Mouse (Mus musculus): ENCODE measurements at regions not wholly inside any gene's neighbourhood (a gene's known extent, or its start where the extent isn't known, plus 50 kb on each side); places are given as distances from the start of the nearest gene placed in this dataset.
A peak's percentile ranks its signal among the peaks of the same experiment; 100 is the strongest.

DNA sequence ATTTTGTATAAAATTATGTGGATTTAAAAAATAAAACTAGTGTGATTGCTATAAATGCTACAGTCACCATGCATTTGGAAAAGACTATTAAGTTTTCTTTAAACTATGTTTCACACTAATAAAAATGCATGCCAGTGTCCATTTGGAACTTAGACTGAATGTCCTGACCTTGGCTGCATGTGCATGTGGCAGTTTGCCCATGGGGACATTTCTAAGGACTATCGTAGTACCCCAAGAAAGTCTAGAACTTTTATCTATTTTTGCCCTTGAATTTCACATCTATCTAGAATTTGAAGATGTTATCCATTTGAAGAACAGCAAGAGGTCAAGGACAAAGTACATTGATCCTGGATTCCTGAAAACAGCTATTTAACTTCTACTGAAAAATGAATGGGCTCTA, 745.9 kb downstream of the Tmem182 start:
- no peak overlapping the region for H3K4me3 ChIP-seq
- 88% methylated on average over 1 of the region's 1 CpGs for WGBS
- H3K4me2 ChIP-seq = no peak overlapping the region
- H3K9ac ChIP-seq = no peak overlapping the region
- no peaks in the 10 kb centered on the region for H3K36me3 ChIP-seq
- no peak overlapping the region for H3K27ac ChIP-seq
- no peaks in the 10 kb centered on the region for H3K27me3 ChIP-seq
- no peak for ATAC-seq (ENCODE audit: borderline replicate concordance, extremely low read depth, low FRiP score, low TSS enrichment)
- no peaks in the 10 kb centered on the region for H3K9me3 ChIP-seq
- H3K4me1 ChIP-seq = 0 out of 2 replicates have a peak, but pooled peaks cover 3% of the 10 kb centered on the region

- Histone ChIP-seq H3K36me3 (no peaks in the 10 kb centered on the region), H3K9ac (no peak overlapping the region), H3K4me2 (no peak overlapping the region), H3K4me3 (no peak overlapping the region), H3K9me3 (no peaks in the 10 kb centered on the region), H3K4me1 (0 out of 2 replicates have a peak, but pooled peaks cover 3% of the 10 kb centered on the region), H3K27me3 (no peaks in the 10 kb centered on the region), H3K27ac (peak overlapping the region; percentile 50; the same call in 1 of the 2 replicates)
- peak; percentile 92; the same call in 1 of the 2 replicates for ATAC-seq (ENCODE audit: borderline replicate concordance, extremely low read depth, low FRiP score, low TSS enrichment)
- 16% methylated on average over 2 of the region's 2 CpGs for whole genome bisulfite sequencing
These were observed 750.2 kb downstream of the Tmem182 start for GRCm38 (mm10) chr1:41555607-41556006.

DNA sequence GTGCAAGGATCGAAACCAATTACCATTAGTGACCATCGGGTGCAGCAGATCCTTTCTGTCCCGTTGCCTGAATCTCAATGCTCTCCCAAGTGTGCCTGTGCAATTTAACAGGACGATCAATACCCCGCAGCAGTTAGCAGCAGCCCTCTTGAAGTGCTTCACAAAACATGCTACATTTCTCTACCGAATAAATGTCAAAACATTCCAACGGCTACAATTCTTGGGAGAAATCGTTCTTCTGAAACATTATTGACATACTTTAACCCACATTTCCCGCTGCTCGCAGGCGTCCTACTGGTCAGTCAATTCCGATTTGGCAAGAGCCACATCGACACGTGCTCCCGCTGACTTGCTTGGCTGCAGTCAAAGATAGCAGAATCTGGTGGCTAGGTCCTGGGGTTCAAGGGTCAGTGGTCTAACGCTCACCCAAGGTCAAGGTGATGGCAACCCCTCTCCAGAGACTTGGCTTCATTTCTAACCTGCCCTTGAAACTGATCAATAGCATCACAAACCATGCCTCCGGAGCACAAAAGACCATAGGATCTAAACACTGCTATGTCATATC, 753.8 kb downstream of the Tmem182 start:
- ATAC-seq (ENCODE audit: borderline replicate concordance, extremely low read depth, low FRiP score, low TSS enrichment) = no peak
- Histone ChIP-seq H3K9me3 (no peaks in the 10 kb centered on the region), H3K4me3 (no peak overlapping the region), H3K4me1 (0 out of 2 replicates have a peak, but pooled peaks cover 3% of the 10 kb centered on the region), H3K4me2 (no peak overlapping the region), H3K27me3 (no peaks in the 10 kb centered on the region), H3K36me3 (no peaks in the 10 kb centered on the region), H3K9ac (no peak overlapping the region), H3K27ac (no peak overlapping the region)
- 83% methylated on average over 17 of the region's 17 CpGs for WGBS

DNA sequence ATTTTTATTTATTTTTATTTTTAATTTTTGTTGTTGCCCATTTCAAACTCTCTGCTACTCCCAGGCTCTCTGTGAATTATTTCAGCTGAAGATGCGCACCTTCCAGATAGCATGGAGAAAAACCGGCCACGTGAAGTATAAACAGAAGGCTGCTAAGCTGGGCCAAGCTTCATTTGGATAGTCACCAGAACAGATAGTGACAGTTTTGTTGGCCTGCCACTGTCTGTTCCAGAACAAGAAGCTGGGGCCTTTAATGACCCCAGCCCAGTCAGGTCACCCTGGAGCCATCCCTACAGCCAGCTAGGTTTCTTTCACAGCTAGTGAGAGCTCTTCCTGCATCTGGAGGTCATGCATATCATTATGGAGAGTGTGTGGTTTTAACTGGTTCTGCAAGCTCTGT, 754.6 kb downstream of the Tmem182 start:
- H3K9me3 ChIP-seq = no peaks in the 10 kb centered on the region
- H3K4me1 ChIP-seq = 0 out of 2 replicates have a peak, but pooled peaks cover 3% of the 10 kb centered on the region
- no peak overlapping the region for H3K9ac ChIP-seq
- no peak overlapping the region for H3K27ac ChIP-seq
- H3K4me3 ChIP-seq = no peak overlapping the region
- H3K4me2 ChIP-seq = no peak overlapping the region
- 78% methylated on average over 3 of the region's 3 CpGs for WGBS
- no peaks in the 10 kb centered on the region for H3K27me3 ChIP-seq
- ATAC-seq (ENCODE audit: borderline replicate concordance, extremely low read depth, low FRiP score, low TSS enrichment) = no peak
- H3K36me3 ChIP-seq = no peaks in the 10 kb centered on the region

- Histone ChIP-seq H3K4me3 (no peak overlapping the region), H3K9ac (no peak overlapping the region), H3K27ac (no peak overlapping the region), H3K4me2 (no peak overlapping the region), H3K9me3 (no peaks in the 10 kb centered on the region), H3K27me3 (no peaks in the 10 kb centered on the region), H3K36me3 (no peaks in the 10 kb centered on the region), H3K4me1 (peaks cover 5% of the 10 kb centered on the region; the same call in 1 of the 2 replicates)
- 82% methylated on average over 5 of the region's 5 CpGs for WGBS
- ATAC-seq (ENCODE audit: borderline replicate concordance, extremely low read depth, low FRiP score, low TSS enrichment) = no peak
These were observed 798.1 kb downstream of the Tmem182 start for GRCm38 (mm10) chr1:41603471-41603870.

DNA sequence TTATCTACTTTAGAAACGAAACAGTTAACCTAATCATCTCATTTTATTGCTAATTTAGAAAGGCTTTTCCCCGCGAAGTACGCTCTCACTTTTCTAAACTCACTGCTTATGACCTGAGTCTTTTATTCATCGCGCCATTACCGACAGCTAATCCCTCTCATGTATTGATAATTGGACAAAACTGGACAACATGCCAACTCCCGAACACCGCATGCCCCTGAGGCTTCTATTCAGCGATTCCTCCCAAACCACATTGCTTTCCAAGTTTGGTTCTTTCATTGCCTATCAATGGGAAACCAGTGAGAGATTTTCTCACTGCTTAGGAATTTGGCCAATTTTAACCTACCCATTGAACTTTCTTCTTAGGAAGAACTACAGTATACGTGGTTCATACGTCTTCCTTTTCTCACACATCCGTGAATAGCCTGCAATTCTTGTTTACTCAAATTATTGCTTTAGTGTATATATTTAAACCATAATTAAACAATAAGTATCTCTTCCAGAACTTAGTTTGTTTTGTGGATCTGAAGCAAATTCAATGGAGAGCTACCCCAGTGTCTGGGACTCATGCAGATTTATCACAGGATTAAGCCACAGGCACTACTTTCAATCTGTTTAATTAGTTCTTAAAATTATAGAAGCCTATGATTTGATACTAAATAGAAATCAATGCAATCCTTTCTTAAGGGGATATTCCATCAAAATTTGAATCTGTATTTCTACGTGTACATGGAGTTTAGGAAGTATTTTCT, 799.8 kb downstream of the Tmem182 start:
- no peak overlapping the region for H3K9ac ChIP-seq
- H3K27me3 ChIP-seq = no peaks in the 10 kb centered on the region
- H3K9me3 ChIP-seq = no peaks in the 10 kb centered on the region
- no peak overlapping the region for H3K27ac ChIP-seq
- H3K36me3 ChIP-seq = no peaks in the 10 kb centered on the region
- peaks cover 5% of the 10 kb centered on the region; the same call in 1 of the 2 replicates for H3K4me1 ChIP-seq
- WGBS = 81% methylated on average over 14 of the region's 14 CpGs
- no peak overlapping the region for H3K4me2 ChIP-seq
- no peak for ATAC-seq (ENCODE audit: borderline replicate concordance, extremely low read depth, low FRiP score, low TSS enrichment)
- H3K4me3 ChIP-seq = no peak overlapping the region

DNA sequence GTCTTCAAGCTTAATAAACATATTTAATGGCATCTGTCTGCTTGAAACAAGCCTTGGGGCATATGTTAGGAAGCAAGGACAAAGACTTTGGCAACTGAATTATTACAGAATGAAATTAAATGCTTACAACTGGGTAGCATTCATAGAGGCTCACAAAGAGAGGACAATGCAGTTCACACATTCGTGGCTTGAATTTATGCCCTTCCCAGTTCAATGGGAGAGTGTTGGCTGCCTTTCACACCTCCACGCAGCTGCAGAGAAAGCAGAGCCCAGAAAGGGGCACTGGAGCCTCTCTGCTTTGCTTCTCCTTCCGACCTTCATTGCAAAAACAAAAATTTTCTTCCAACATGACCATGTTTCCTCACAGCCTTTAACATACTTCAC, 800.3 kb downstream of the Tmem182 start:
- H3K27ac ChIP-seq = no peak overlapping the region
- H3K4me1 ChIP-seq = peaks cover 5% of the 10 kb centered on the region; the same call in 1 of the 2 replicates
- H3K36me3 ChIP-seq = no peaks in the 10 kb centered on the region
- no peak overlapping the region for H3K9ac ChIP-seq
- H3K27me3 ChIP-seq = no peaks in the 10 kb centered on the region
- WGBS = 33% methylated on average over 3 of the region's 3 CpGs
- no peak for ATAC-seq (ENCODE audit: borderline replicate concordance, extremely low read depth, low FRiP score, low TSS enrichment)
- no peaks in the 10 kb centered on the region for H3K9me3 ChIP-seq
- no peak overlapping the region for H3K4me2 ChIP-seq
- H3K4me3 ChIP-seq = no peak overlapping the region

DNA sequence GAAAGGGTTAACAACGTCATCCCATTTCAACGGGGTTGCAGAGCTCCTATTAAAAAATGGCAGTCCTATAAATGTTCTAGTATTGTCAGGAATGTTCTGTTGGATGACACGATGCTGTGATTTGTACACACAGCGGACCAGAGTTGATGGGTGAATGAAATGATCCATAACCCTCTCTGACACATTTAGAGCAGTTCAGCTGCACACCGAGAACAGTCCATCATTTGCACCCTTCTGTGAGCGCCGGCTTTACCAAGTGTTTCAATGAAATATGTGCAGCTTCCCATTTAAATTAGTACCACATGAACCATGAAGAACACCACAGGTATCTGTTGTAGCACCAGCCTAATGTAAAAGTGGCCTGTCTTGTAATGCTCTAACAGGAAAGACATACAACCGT, 805.4 kb downstream of the Tmem182 start:
- Histone ChIP-seq H3K27me3 (no peaks in the 10 kb centered on the region), H3K4me2 (no peak overlapping the region), H3K27ac (no peak overlapping the region), H3K4me3 (no peak overlapping the region), H3K4me1 (peaks cover 5% of the 10 kb centered on the region; the same call in 1 of the 2 replicates), H3K9me3 (no peaks in the 10 kb centered on the region), H3K36me3 (no peaks in the 10 kb centered on the region), H3K9ac (no peak overlapping the region)
- WGBS = 70% methylated on average over 8 of the region's 8 CpGs
- ATAC-seq (ENCODE audit: borderline replicate concordance, extremely low read depth, low FRiP score, low TSS enrichment) = no peak

- 66% methylated on average over 9 of the region's 9 CpGs for WGBS
- no peak for ATAC-seq (ENCODE audit: borderline replicate concordance, extremely low read depth, low FRiP score, low TSS enrichment)
- H3K27me3 ChIP-seq = no peaks in the 10 kb centered on the region
- H3K9me3 ChIP-seq = no peaks in the 10 kb centered on the region
- no peak overlapping the region for H3K4me2 ChIP-seq
- no peak overlapping the region; the same call in 1 of the 2 replicates for H3K27ac ChIP-seq
- H3K9ac ChIP-seq = no peak overlapping the region
- H3K36me3 ChIP-seq = no peaks in the 10 kb centered on the region
- H3K4me3 ChIP-seq = no peak overlapping the region
- peaks cover 10% of the 10 kb centered on the region for H3K4me1 ChIP-seq
These were observed 846.4 kb downstream of the Tmem182 start for GRCm38 (mm10) chr1:41651804-41652203.

DNA sequence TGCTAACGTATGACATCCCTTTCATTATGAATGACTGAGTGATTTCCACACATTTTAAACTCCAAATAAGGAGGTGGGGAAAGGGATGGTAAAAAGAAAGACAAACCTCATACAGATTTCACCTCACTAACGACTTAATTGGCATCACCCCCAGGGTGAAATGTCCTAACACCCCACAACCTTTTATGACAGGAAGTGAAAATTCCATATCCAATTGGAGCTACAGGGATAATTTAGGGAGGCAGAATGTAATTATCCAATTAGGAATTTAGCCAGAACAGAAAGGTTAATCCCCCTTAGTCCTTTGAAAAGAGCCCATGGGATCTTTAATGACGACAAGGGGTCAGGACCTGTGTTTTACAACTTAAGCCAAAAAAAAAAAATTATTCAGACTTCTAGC, 846.8 kb downstream of the Tmem182 start:
- H3K27ac ChIP-seq = peak overlapping the region; percentile 0; the same call in 1 of the 2 replicates
- WGBS = 41% methylated on average over 3 of the region's 3 CpGs

DNA sequence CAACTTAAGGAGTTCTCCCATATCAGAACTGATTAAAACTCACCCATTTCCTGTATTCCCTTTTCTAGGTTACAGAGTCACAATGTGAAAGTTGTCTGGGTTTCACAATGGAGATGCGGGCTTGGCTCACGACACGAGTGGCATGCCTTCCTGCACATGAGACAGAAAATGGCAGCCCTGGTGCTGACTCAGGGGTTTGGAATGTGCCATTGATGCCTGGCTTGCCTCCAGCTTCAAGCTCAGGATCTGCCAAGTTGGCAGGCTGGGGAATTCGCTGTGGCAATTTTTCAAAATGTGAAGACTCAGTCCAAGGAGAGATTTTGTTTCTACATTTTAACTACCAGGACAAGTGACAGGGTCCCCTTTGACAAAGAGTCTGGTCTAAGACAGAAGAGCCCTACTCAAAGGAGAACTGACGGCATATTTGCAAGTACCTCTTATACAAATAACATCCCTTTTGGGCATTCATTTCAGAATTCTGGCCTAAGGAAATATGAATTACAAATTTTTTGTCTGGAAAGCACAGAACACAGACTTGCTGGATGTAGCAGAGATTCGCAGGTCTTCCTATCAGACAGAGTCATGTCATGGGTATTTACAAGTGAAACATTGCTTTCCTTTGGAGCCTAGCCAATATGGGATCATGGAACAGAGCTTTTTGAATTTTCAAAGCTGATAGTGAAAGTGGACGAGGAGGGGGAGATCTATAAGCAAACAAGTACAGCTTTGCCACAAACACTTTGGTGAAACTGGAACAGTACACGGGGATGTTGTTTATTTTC, 847.4 kb downstream of the Tmem182 start:
- Histone ChIP-seq H3K27me3 (no peaks in the 10 kb centered on the region), H3K4me3 (no peak overlapping the region), H3K36me3 (no peaks in the 10 kb centered on the region), H3K27ac (peak overlapping the region; percentile 33; the same call in 1 of the 2 replicates), H3K9me3 (no peaks in the 10 kb centered on the region), H3K4me2 (peak overlapping the region; percentile 30), H3K4me1 (peaks cover 10% of the 10 kb centered on the region), H3K9ac (no peak overlapping the region)
- ATAC-seq (ENCODE audit: borderline replicate concordance, extremely low read depth, low FRiP score, low TSS enrichment) = peak; percentile 82; the same call in 1 of the 2 replicates
- 20% methylated on average over 8 of the region's 8 CpGs for WGBS

More for the DNA sequence above, 846.8 kb downstream of the Tmem182 start:
- Histone ChIP-seq H3K27me3 (no peaks in the 10 kb centered on the region), H3K36me3 (no peaks in the 10 kb centered on the region), H3K4me2 (peak overlapping the region; percentile 30; the same call in 1 of the 2 replicates), H3K4me3 (no peak overlapping the region), H3K9ac (no peak overlapping the region), H3K4me1 (peaks cover 10% of the 10 kb centered on the region), H3K9me3 (no peaks in the 10 kb centered on the region)
- ATAC-seq (ENCODE audit: borderline replicate concordance, extremely low read depth, low FRiP score, low TSS enrichment) = no peak

DNA sequence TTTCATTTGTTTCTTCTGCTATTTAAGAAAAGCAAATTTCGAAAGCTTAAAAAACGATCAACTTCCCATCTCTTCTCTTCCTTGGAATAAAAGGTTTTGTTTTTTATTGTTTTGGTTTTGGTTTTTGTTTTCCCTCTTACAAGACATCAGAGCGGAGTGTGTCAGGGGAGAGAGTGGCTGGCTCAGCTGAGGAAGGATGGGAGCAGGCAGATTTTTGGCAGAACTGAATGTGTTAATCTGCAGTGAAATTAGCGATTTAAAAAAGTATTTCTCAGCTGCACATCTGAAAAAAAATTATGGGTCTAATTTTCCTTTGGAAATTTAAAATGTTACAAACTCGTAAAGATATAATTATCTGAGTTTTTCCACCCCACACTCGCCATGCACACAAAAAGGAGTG, 868.7 kb downstream of the Tmem182 start:
- Histone ChIP-seq H3K36me3 (no peaks in the 10 kb centered on the region), H3K4me3 (no peak overlapping the region), H3K27ac (no peak overlapping the region), H3K4me1 (no peaks in the 10 kb centered on the region), H3K9me3 (no peaks in the 10 kb centered on the region), H3K27me3 (no peaks in the 10 kb centered on the region), H3K4me2 (no peak overlapping the region), H3K9ac (no peak overlapping the region)
- no peak for ATAC-seq (ENCODE audit: borderline replicate concordance, extremely low read depth, low FRiP score, low TSS enrichment)
- WGBS = 71% methylated on average over 6 of the region's 6 CpGs

Measured in lung, embryonic 15.5 days (tissue).